Mouse (Mus musculus): ENCODE results near the gene Hoxd10.

- TF ChIP-seq CTCF (conservative IDR thresholded peaks at IDR 0.05; ENCODE audit: low read length), result no peak
- no peak for TF ChIP-seq POU5F1 (IDR thresholded peaks at IDR 0.05; ENCODE audit: borderline replicate concordance, low read length)
- no peak for TF ChIP-seq NANOG (IDR thresholded peaks at IDR 0.05; ENCODE audit: borderline replicate concordance, low read length)
Measured at GRCm38 (mm10) chr2:74687698-74688555, 3.8 kb upstream of the Hoxd10 start.

Measured in E14TG2a.4 (cell line).